Mouse (Mus musculus) forebrain, embryonic 10.5 days (tissue): ENCODE data around the gene Nlrc3. TPM values are rescaled to one million over a fixed set of nuclear protein-coding genes. Genes with fewer than 3 reads are reported as not detected.
"Not testable (repeated sequence)": the region's sequence is repeated elsewhere in the genome, so short reads cannot be mapped to it uniquely, and the experiment has no call there.

ENCODE experiments used
- DNase-seq: peaks from one replicate; pipeline ENCODE4 v3.0.0-alpha.2; 2017; ENCODE audit warnings: low spot score; ENCODE audit errors: extremely low spot score
- H3K27ac ChIP-seq: fragments of 300-500 bp; sonication (generic); 2 replicates; pipeline ENCODE4 v1.5.1; 2016; ENCODE audit warnings: mild to moderate bottlenecking
- H3K27me3 ChIP-seq: fragments of 300-500 bp; sonication (generic); 2 replicates; pipeline ENCODE4 v1.6.1; 2016; ENCODE audit warnings: mild to moderate bottlenecking; ENCODE audit not compliant: poor library complexity, severe bottlenecking
- H3K36me3 ChIP-seq: fragments of 300-500 bp; sonication (generic); replicated peaks from 2 replicates; pipeline ENCODE4 v1.6.1; 2016; ENCODE audit warnings: mild to moderate bottlenecking, moderate library complexity
- H3K4me1 ChIP-seq: fragments of 300-500 bp; sonication (generic); 2 replicates; pipeline ENCODE4 v1.6.1; 2016
- H3K4me3 ChIP-seq: fragments of 300-500 bp; sonication (generic); 2 replicates; pipeline ENCODE4 v1.5.1; 2016; ENCODE audit warnings: mild to moderate bottlenecking, moderate library complexity
- H3K9me3 ChIP-seq: fragments of 300-500 bp; sonication (generic); 2 replicates; pipeline ENCODE4 v1.6.1; 2016; ENCODE audit warnings: mild to moderate bottlenecking, moderate library complexity
- WGBS: fragments of 180-500 bp; shearing (Covaris S2); methylation state at CpG from one replicate; pipeline ENCODE4 v1.1.7; 2016; 5-methylcytosine and 5-hydroxymethylcytosine counted together
- polyA plus RNA-seq: library from polyadenylated mRNA; unstranded; fragments of >200 nt; fragmentation: Nextera tagmentation; extraction: Ambion mirVana; gene quantifications from 2 replicates; pipeline ENCODE4 v1.2.1, GENCODE M21; 2016

The Nlrc3 gene
- 1.3 and 1.4 TPM in 2 replicates for polyA plus RNA-seq

DNA sequence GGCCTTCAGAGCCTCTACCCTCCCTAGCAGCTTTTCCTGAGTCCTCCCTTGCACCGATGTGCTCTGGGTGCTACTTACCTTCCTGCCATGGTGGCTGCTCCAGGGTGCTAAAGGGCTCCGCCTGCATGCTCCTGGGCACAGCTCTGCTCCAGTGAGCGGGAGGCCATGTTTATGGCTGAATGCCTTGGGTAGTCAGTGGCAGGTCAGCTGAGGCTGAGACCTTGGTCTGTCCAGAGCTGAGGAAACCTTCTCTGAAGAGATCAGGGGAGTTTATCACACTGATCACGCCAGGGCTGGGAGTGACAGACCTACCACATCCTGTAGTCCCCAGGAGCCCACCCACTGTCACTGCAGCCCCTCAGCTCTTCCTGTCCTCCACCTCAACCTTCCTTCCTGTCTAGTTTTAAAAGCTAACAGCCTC is at the start of gene Nlrc3:
Nlrc3 (minus strand) TSS at position 382 of the 421 bp plus-strand sequence.
- Histone ChIP-seq H3K4me1 (peaks cover 13% of the 10 kb centered on the region), H3K36me3 (peaks cover 37% of the 10 kb centered on the region), H3K9me3 (no peaks in the 10 kb centered on the region), H3K27me3 (no peaks in the 10 kb centered on the region), H3K4me3 (no peak within 1 kb of the TSS), H3K27ac (peak within 1 kb of the TSS; percentile 25; the same call in 1 of the 2 replicates)
- no peak for DNase-seq
- WGBS, result 84% methylated on average over 4 of the region's 4 CpGs

- Histone ChIP-seq H3K4me3 (no peak overlapping the region), H3K27me3 (no peaks in the 10 kb centered on the region), H3K4me1 (no peaks in the 10 kb centered on the region), H3K9me3 (no peaks in the 10 kb centered on the region; the same call in 1 of the 2 replicates), H3K36me3 (no peaks in the 10 kb centered on the region), H3K27ac (no peak overlapping the region)
- whole genome bisulfite sequencing, result 74% methylated on average over 4 of the region's 4 CpGs
- DNase-seq, result no peak
Observed at GRCm38 (mm10) chr16:4022719-4023118, 46.3 kb upstream of the Nlrc3 start.

- H3K27me3 ChIP-seq, result no peaks in the 10 kb centered on the region
- H3K4me1 ChIP-seq, result no peaks in the 10 kb centered on the region
- H3K36me3 ChIP-seq, result no peaks in the 10 kb centered on the region
- H3K27ac ChIP-seq, result no peak overlapping the region
- 90% methylated on average over 1 of the region's 1 CpGs for WGBS
- H3K9me3 ChIP-seq, result no peaks in the 10 kb centered on the region; the same call in 1 of the 2 replicates
- no peak for DNase-seq
- no peak overlapping the region for H3K4me3 ChIP-seq
Observed at GRCm38 (mm10) chr16:4021241-4021640, 44.8 kb upstream of the Nlrc3 start.

GRCm38 (mm10) chr16:4017466-4017865 is 41.0 kb upstream of the Nlrc3 start:
- not testable (repeated sequence) for DNase-seq
- WGBS, result 71% methylated on average over 6 of the region's 6 CpGs

DNA sequence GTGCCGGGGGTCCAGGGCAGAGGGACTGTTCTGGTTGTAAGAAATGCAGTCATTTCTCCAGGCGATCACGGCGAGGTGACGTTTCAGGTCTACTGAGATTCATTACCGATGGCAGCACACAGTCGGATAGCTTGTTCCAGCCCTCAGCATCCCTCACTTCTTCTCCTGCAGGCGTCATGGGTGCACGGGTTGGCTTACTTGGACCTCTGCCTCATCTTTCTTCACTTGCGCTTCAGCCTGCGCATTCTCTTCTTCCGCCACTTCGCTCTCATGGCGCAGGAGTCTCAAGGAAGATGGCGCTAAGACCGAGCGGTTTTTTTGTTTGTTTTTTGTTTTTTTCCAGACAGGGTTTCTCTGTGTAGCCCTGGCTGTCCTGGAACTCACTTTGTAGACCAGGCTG is 40.4 kb upstream of the Nlrc3 start:
- 83% methylated on average over 17 of the region's 17 CpGs for WGBS
- H3K27me3 ChIP-seq, result not testable (repeated sequence)

More at GRCm38 (mm10) chr16:4017466-4017865, 41.0 kb upstream of the Nlrc3 start:
- not testable (repeated sequence) for H3K4me1 ChIP-seq, H3K4me3 ChIP-seq, H3K9me3 ChIP-seq, H3K27me3 ChIP-seq, H3K27ac ChIP-seq, H3K36me3 ChIP-seq

GRCm38 (mm10) chr16:4014040-4014668 is 37.7 kb upstream of the Nlrc3 start:
- WGBS, result 85% methylated on average over 5 of the region's 5 CpGs
- H3K9me3 ChIP-seq, result peaks cover 8% of the 10 kb centered on the region
- DNase-seq, result no peak

More for the DNA sequence above, 40.4 kb upstream of the Nlrc3 start:
- not testable (repeated sequence) for H3K4me1 ChIP-seq, H3K4me3 ChIP-seq, H3K27ac ChIP-seq, DNase-seq, H3K9me3 ChIP-seq, H3K36me3 ChIP-seq

DNA sequence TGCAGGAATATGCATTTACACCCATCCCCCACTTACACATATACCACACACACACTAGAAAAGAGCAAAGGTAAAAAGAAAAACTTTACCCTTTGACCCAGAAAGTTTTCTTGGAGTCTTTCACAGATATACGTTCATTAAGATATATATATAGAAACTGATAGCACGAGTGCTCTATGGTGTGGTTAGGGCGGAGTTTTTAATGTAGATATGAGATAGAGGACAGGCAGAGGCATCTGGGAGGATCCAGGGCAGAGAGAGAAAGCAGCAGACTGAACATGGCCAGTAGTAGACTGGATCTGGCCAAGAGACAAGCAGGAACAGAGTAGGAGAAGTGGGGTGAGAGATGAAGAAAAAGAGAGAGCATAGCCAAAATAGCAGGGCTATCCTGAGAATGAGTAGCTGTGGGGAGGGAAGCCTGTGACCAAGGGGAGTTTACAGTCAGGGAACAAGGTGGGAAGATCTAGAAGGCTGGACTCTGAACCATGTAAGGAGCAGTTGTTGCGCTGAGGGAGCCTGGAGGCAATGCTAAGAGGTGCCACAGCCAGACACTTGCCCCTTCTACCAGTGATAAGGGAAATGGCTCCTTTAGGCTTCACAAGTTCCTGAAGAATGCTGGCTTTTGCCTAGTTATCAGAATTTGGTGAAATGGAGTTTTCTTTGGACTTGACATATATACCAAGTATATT is 36.6 kb upstream of the Nlrc3 start:
- H3K27me3 ChIP-seq, result no peaks in the 10 kb centered on the region
- no peak overlapping the region for H3K4me3 ChIP-seq
- no peaks in the 10 kb centered on the region for H3K4me1 ChIP-seq
- H3K27ac ChIP-seq, result no peak overlapping the region
- 77% methylated on average over 4 of the region's 4 CpGs for WGBS
- no peaks in the 10 kb centered on the region for H3K36me3 ChIP-seq
- H3K9me3 ChIP-seq, result peaks cover 9% of the 10 kb centered on the region
- no peak for DNase-seq

More at GRCm38 (mm10) chr16:4014040-4014668, 37.7 kb upstream of the Nlrc3 start:
- Histone ChIP-seq H3K27me3 (no peaks in the 10 kb centered on the region), H3K4me1 (no peaks in the 10 kb centered on the region), H3K4me3 (no peak overlapping the region), H3K27ac (no peak overlapping the region), H3K36me3 (no peaks in the 10 kb centered on the region)

- under 1% methylated on average over 58 of the region's 58 CpGs for WGBS
- peak within 1 kb of the TSS; percentile 90 for H3K4me3 ChIP-seq
- peaks cover 4% of the 10 kb centered on the region; the same call in 1 of the 2 replicates for H3K9me3 ChIP-seq
- peaks cover 21% of the 10 kb centered on the region for H3K4me1 ChIP-seq
- peak; percentile 95 for DNase-seq
- H3K27me3 ChIP-seq, result no peaks in the 10 kb centered on the region
- H3K27ac ChIP-seq, result peak within 1 kb of the TSS; percentile 90
- peaks cover 27% of the 10 kb centered on the region for H3K36me3 ChIP-seq
Observed at GRCm38 (mm10) chr16:4003489-4004398, 27.3 kb upstream of the Nlrc3 start, which contains the start of gene Slx4. TSS of gene Slx4 (minus strand) at chr16:4003770.

GRCm38 (mm10) chr16:3988410-3988809 is 12.0 kb upstream of the Nlrc3 start:
- Histone ChIP-seq H3K27me3 (no peaks in the 10 kb centered on the region), H3K36me3 (peaks cover 100% of the 10 kb centered on the region), H3K27ac (no peak overlapping the region), H3K4me1 (no peaks in the 10 kb centered on the region), H3K9me3 (no peaks in the 10 kb centered on the region), H3K4me3 (no peak overlapping the region)
- 93% methylated on average over 4 of the region's 4 CpGs for WGBS
- no peak for DNase-seq

DNA sequence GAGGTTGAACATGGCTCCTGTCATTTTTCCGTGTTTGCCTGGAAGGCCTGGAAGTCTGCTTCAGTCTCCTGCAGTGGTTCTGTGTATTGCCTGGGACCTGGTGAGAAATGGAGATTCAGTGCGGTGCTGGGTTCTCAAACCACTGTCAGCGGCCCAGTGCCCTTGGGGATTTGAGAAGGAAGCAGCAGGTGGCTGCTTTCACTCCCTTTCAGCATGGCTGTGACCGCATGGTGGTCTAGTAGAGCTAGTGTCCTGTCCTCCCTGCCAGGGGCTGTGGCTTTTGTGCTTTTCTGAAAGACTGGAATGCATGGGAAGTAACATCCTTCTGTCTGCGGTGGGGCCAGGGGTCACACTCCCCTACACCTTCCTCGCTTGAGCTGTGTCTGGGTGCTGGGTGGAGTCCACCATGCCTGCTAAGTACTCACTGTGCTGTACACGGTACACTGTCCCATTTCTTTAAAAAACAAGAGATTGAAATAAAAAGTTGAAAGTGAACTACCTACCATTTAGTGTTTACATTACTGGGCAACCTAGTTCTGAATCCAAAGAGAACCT is 6.8 kb upstream of the Nlrc3 start:
- WGBS, result 63% methylated on average over 7 of the region's 7 CpGs
- H3K36me3 ChIP-seq, result peaks cover 100% of the 10 kb centered on the region

DNA sequence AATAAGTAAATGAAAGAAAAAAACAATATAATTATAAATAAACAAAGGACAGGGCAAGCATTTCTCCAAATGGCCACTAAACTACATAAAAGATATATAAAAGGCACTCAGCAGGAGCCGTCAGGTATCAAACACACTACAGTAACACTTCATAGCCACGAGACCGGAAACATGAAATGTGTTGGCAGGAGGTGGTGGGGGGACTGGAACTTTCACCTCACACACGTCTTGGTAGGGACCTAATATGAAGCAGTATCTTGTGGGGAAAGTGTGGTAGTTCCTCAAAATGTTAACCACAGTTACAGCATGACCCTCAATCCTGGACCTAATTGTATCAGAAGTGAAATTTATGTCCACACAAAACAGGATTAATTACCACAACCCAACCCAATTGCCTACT is 5.7 kb upstream of the Nlrc3 start:
- no peak overlapping the region for H3K27ac ChIP-seq
- DNase-seq, result no peak
- H3K4me1 ChIP-seq, result peaks cover 3% of the 10 kb centered on the region; the same call in 1 of the 2 replicates
- H3K9me3 ChIP-seq, result no peaks in the 10 kb centered on the region
- no peak overlapping the region for H3K4me3 ChIP-seq
- peaks cover 96% of the 10 kb centered on the region for H3K36me3 ChIP-seq
- WGBS, result 89% methylated on average over 4 of the region's 4 CpGs
- H3K27me3 ChIP-seq, result no peaks in the 10 kb centered on the region

More for the DNA sequence above, 6.8 kb upstream of the Nlrc3 start:
- Histone ChIP-seq H3K9me3 (no peaks in the 10 kb centered on the region), H3K27me3 (no peaks in the 10 kb centered on the region), H3K4me1 (no peaks in the 10 kb centered on the region), H3K27ac (no peak overlapping the region), H3K4me3 (no peak overlapping the region)
- DNase-seq, result no peak

DNA sequence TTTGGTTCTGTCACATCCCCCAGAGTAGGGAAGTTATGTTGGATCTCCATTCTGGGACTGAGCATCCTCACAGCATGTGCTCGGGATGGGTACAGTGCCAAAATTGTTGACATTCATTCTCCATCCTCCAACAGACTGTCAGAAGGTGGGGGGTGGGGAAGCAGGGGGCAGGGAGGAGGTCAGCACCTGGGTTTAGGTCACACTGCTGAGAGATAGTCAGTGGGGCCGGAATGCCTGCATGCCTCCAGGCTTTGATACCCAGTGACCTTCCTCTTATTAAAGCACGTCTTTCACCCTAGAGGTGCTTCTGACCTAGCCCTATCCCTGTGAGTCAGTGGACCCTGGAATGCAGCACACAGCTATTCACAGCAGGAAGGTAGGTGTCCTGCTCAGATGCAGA is 280 bp upstream of the Nlrc3 start:
- Histone ChIP-seq H3K27me3 (no peaks in the 10 kb centered on the region), H3K36me3 (peaks cover 41% of the 10 kb centered on the region), H3K9me3 (no peaks in the 10 kb centered on the region), H3K27ac (no peak overlapping the region), H3K4me1 (peaks cover 13% of the 10 kb centered on the region), H3K4me3 (no peak overlapping the region)
- no peak for DNase-seq
- WGBS, result 58% methylated on average over 3 of the region's 3 CpGs
